Mouse (Mus musculus): ENCODE data around the gene Ptpn9.

- no peak for TF ChIP-seq CTCF (IDR thresholded peaks at IDR 0.05; ENCODE audit: low read depth, low read length)
- TF ChIP-seq POLR2A (IDR thresholded peaks at IDR 0.05; ENCODE audit: extremely low read depth, insufficient read depth, low read length) = no peak
Observed at GRCm38 (mm10) chr9:57031756-57032155, 37.0 kb downstream of the Ptpn9 start.

Data from liver, adult 2 months (tissue).